Mouse (Mus musculus): ENCODE measurements around the gene Ppp1r14a. TPM values are rescaled to one million over a fixed set of nuclear protein-coding genes. Genes with fewer than 3 reads are reported as not detected.

Ppp1r14a gene
- total RNA-seq, 4 experiments from 2014 or later = 2.7 to 3.4 (median 3.0) TPM

DNA sequence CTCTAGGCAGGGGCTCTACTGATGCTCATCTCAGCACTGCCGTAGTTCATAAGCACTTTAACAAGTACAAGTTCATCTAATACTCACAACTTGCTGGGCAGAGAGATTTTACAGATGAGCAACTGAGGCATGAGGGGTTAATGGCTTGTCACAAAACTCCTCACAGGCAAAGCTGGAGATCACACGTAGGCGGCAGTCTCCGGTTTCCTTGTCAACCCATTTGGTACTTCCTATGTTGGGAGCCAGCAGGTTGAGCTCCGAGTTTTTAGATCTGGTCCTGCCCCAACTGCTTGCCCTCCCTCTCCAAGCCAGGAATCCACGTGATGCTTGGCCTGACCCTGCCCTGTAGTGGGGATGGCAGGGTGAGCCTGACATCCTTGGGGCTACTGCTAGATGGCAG is 38.0 kb downstream of the Ppp1r14a start:
- no peak for DNase-seq (ENCODE audit: low spot score in 2 of 2)

- no peak for DNase-seq (ENCODE audit: low spot score in 2 of 2)
These were observed 39.9 kb downstream of the Ppp1r14a start for GRCm38 (mm10) chr7:29328984-29329383.

GRCm38 (mm10) chr7:29334156-29334555 is 45.0 kb downstream of the Ppp1r14a start:
- no peak for DNase-seq (ENCODE audit: low spot score in 2 of 2)

DNA sequence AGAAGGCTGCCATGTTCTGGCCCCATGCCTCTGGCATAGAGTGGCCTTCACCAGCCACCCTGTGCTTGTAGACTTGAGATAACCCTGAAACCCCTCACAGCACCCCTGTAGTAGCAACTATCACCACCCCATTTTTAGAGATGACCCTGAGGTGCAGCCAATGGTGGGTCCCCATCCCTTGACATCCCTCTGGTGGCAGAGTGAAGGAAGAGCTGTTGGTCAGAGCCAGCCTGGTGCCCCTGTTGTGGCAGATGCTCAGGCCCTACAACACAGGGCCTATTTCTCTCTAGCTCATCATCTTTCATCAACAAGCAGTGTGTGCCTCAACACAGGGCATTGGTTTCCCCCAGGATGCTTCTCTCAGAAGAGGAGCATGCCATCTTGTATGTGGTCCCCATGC is 46.2 kb downstream of the Ppp1r14a start:
- no peak for DNase-seq (ENCODE audit: low spot score in 2 of 2)

- no peak for DNase-seq (ENCODE audit: low spot score in 2 of 2)
These were observed 46.9 kb downstream of the Ppp1r14a start for GRCm38 (mm10) chr7:29335841-29336671.

GRCm38 (mm10) chr7:29336795-29337319 is 47.7 kb downstream of the Ppp1r14a start:
- DNase-seq (ENCODE audit: low spot score in 2 of 2) = no peak

- DNase-seq (ENCODE audit: low spot score in 2 of 2) = no peak
These were observed 48.7 kb downstream of the Ppp1r14a start for GRCm38 (mm10) chr7:29337766-29338165.

GRCm38 (mm10) chr7:29338351-29338919 is 49.3 kb downstream of the Ppp1r14a start:
- no peak for DNase-seq (ENCODE audit: low spot score in 2 of 2)

GRCm38 (mm10) chr7:29338984-29339679 is 50.0 kb downstream of the Ppp1r14a start:
- DNase-seq (ENCODE audit: low spot score in 2 of 2) = no peak

- DNase-seq (ENCODE audit: low spot score in 2 of 2) = no peak
These were observed 51.1 kb downstream of the Ppp1r14a start for GRCm38 (mm10) chr7:29340247-29340646.

- DNase-seq (ENCODE audit: low spot score in 2 of 2) = no peak
These were observed 51.7 kb downstream of the Ppp1r14a start for GRCm38 (mm10) chr7:29340838-29341237.

DNA sequence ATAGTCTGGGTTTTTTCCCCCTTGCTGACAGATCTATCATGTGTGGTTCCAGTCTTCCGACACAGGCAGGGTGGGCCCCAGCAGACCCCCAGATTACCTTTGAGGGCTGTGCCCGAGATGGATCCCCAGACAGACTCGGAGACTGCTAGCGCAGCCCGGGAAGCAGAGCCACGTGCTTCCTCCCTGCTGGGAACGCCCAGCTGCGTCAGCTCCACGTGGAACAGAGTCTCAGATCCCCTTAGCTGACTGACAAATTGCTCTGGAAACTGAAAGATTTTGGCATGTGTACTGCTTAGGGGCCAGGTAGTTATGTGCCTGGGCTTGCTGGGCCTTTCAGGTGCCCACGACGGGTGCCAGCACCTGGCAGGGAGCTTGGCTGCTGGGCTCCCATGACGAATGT is 52.6 kb downstream of the Ppp1r14a start:
- DNase-seq (ENCODE audit: low spot score in 2 of 2) = no peak

DNA sequence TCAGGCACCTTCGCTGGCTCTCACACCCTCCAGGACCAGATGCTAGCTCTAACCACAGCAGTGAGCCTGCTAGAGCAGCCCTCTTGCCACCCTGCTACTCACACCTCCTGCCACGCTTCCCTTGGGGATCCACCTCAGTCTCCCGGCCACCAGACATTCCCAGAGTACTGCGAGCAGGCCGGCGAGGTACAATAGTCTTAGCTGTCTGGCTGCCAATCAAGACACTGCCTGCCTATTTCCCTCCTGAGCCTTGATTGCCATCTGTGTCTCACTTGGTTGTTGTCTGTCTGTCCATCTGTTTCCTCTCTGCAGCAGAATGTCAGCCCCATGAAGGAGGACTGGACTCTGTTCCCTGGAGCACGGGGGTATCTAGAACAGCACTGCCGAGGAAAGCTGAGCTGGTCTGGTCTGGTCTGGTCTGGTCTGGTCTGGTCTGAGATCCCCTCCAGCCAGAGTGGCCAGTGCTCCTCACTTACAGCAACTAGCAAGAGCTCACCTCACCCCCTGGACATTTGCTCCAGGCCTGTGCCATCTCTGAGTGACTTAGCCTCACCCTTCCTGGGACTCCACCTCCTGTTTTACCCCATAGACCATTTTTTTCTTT is 53.5 kb downstream of the Ppp1r14a start:
- no peak for DNase-seq (ENCODE audit: low spot score in 2 of 2)

Other genes starting within 250 kb of the Ppp1r14a start
- gene Ryr1, start 164.1 kb upstream of the Ppp1r14a start, total RNA-seq (2022) = 1,000 to 10,000 TPM; 1,847 to 2,398 (median 2,093) TPM
- under 1 TPM; 0.24 to 0.67 (median 0.37) TPM for gene Rasgrp4, start 154.5 kb upstream of the Ppp1r14a start, total RNA-seq (2022)
- 10 to 100 TPM in 3 of 4 experiments, 1 to 10 TPM in 1; 9.9 to 11.0 (median 10.5) TPM for gene Fam98c, start 133.1 kb upstream of the Ppp1r14a start, total RNA-seq (2022)
- under 1 TPM in 3 of 4 experiments, not detected in 1; 0.21 to 0.25 (median 0.24) TPM for gene Ggn, start 119.1 kb upstream of the Ppp1r14a start, total RNA-seq (2022)
- gene Spred3, start 118.9 kb upstream of the Ppp1r14a start, total RNA-seq (2022) = 1 to 10 TPM; 1.6 to 3.6 (median 2.6) TPM
- 100 to 1,000 TPM; 168 to 274 (median 229) TPM for gene Psmd8, start 108.6 kb upstream of the Ppp1r14a start, total RNA-seq (2022)
- gene Catsperg1, start 75.3 kb upstream of the Ppp1r14a start, total RNA-seq (2022) = under 1 TPM in 2 of 4 experiments, not detected in 2; 0.13 to 0.68 TPM
- gene Kcnk6, start 56.8 kb upstream of the Ppp1r14a start, total RNA-seq (2022) = under 1 TPM; 0.39 to 0.63 (median 0.49) TPM
- gene Yif1b, start 51.0 kb upstream of the Ppp1r14a start, total RNA-seq (2022) = 10 to 100 TPM; 36.9 to 39.3 (median 38.4) TPM
- under 1 TPM in 3 of 4 experiments, not detected in 1; 0.44 to 0.85 (median 0.79) TPM for gene 2200002D01Rik, start 40.8 kb upstream of the Ppp1r14a start, total RNA-seq (2022)
- gene Spint2, start 7.4 kb upstream of the Ppp1r14a start, total RNA-seq (2022) = 10 to 100 TPM; 11.2 to 15.9 (median 12.5) TPM
- 1 to 10 TPM in 3 of 4 experiments, under 1 TPM in 1; 0.92 to 4.5 (median 2.0) TPM for gene Dpf1, start 14.6 kb downstream of the Ppp1r14a start, total RNA-seq (2022)
- gene Sipa1l3, start 229.3 kb downstream of the Ppp1r14a start, total RNA-seq (2022) = 1 to 10 TPM; 5.3 to 7.0 (median 6.2) TPM